Mouse (Mus musculus) stomach, postnatal 0 days (tissue): ENCODE measurements around the gene Map3k5. TPM values are rescaled to one million over a fixed set of nuclear protein-coding genes. Genes with fewer than 3 reads are reported as not detected.

Source experiments
- ATAC-seq: fragments of 200-750 bp; cut with Nextera tagmentation; 2 replicates; pipeline ENCODE4 v1.8.0; 2017; ENCODE audit not compliant: low FRiP score, low TSS enrichment
- DNase-seq: peaks from one replicate; pipeline ENCODE4 v3.0.0-alpha.2; 2016; ENCODE audit warnings: low spot score
- H3K27ac ChIP-seq: fragments of 300-500 bp; sonication (generic); replicated peaks from 2 replicates; pipeline ENCODE4 v1.5.1; 2014; ENCODE audit warnings: mild to moderate bottlenecking, control low read depth
- H3K27me3 ChIP-seq: fragments of 300-500 bp; sonication (generic); 2 replicates; pipeline ENCODE4 v1.6.1; 2014; ENCODE audit warnings: low read length; ENCODE audit not compliant: control insufficient read depth, insufficient read depth
- H3K36me3 ChIP-seq: fragments of 300-500 bp; sonication (generic); 2 replicates; pipeline ENCODE4 v1.6.1; 2014; ENCODE audit warnings: low read length, mixed read lengths; ENCODE audit not compliant: control insufficient read depth, insufficient read depth
- H3K4me1 ChIP-seq: fragments of 300-500 bp; sonication (generic); replicated peaks from 2 replicates; pipeline ENCODE4 v1.6.1; 2014; ENCODE audit warnings: antibody characterized with exemption; ENCODE audit not compliant: control insufficient read depth, insufficient read depth
- H3K4me2 ChIP-seq: fragments of 300-500 bp; sonication (generic); replicated peaks from 2 replicates; pipeline ENCODE4 v1.6.1; 2014; ENCODE audit warnings: low read depth, mild to moderate bottlenecking, control low read depth, moderate library complexity
- H3K4me3 ChIP-seq: fragments of 300-500 bp; sonication (generic); 2 replicates; pipeline ENCODE4 v1.5.1; 2014; ENCODE audit warnings: low read depth, low read length, control low read depth
- H3K9ac ChIP-seq: fragments of 300-500 bp; sonication (generic); 2 replicates; pipeline ENCODE4 v1.6.1; 2014; ENCODE audit warnings: mild to moderate bottlenecking, low read length, control low read depth, mixed read lengths
- H3K9me3 ChIP-seq: fragments of 300-500 bp; sonication (generic); 2 replicates; pipeline ENCODE4 v1.6.1; 2016; ENCODE audit warnings: low read length; ENCODE audit not compliant: control insufficient read depth
- CTCF ChIP-seq: IDR thresholded peaks from 2 replicates; pipeline ENCODE4 v1.5.1; 2016; ENCODE audit warnings: antibody characterized with exemption, low read depth, mild to moderate bottlenecking, moderate library complexity
- EP300 ChIP-seq: optimal IDR thresholded peaks from 2 replicates; pipeline ENCODE3; 2016; ENCODE audit warnings: antibody characterized with exemption
- WGBS: fragments of 180-500 bp; shearing (Covaris S2); extraction: QIAGEN DNeasy Blood & Tissue Kit; methylation state at CpG from one replicate; pipeline ENCODE4 v1.1.7; 2014; 5-methylcytosine and 5-hydroxymethylcytosine counted together
- polyA plus RNA-seq: library from polyadenylated mRNA; unstranded; fragments of >200 nt; fragmentation: Nextera tagmentation; extraction: Ambion mirVana; gene quantifications from 2 replicates; pipeline ENCODE4 v1.2.1, GENCODE M21; 2015

Gene Map3k5
- polyA plus RNA-seq, 1 experiment from 2014 or later = 2.4 TPM

- Histone ChIP-seq H3K9me3 (no peaks in the 10 kb centered on the region), H3K4me1 (no peaks in the 10 kb centered on the region), H3K36me3 (peaks cover 3% of the 10 kb centered on the region; the same call in 1 of the 2 replicates), H3K27ac (no peak overlapping the region), H3K4me2 (no peak overlapping the region), H3K9ac (no peak overlapping the region), H3K27me3 (no peaks in the 10 kb centered on the region), H3K4me3 (no peak overlapping the region)
- TF ChIP-seq CTCF (no peak), EP300 (no peak)
- no peak for DNase-seq
- ATAC-seq = no peak
- WGBS = 90% methylated on average over 14 of the region's 14 CpGs
Measured at GRCm38 (mm10) chr10:20107031-20107430, 172.8 kb downstream of the Map3k5 start.

GRCm38 (mm10) chr10:20111508-20111907, 177.2 kb downstream of the Map3k5 start:
- TF ChIP-seq CTCF (no peak), EP300 (no peak)
- H3K36me3 ChIP-seq = no peaks in the 10 kb centered on the region; the same call in 1 of the 2 replicates
- no peaks in the 10 kb centered on the region for H3K4me1 ChIP-seq
- 98% methylated on average over 5 of the region's 5 CpGs for WGBS
- no peak for ATAC-seq
- H3K4me3 ChIP-seq = no peak overlapping the region
- H3K9ac ChIP-seq = no peak overlapping the region
- H3K27me3 ChIP-seq = no peaks in the 10 kb centered on the region
- H3K4me2 ChIP-seq = no peak overlapping the region
- DNase-seq = no peak
- H3K27ac ChIP-seq = no peak overlapping the region
- no peaks in the 10 kb centered on the region for H3K9me3 ChIP-seq

GRCm38 (mm10) chr10:20112026-20112973, 178.0 kb downstream of the Map3k5 start:
- H3K9ac ChIP-seq = no peak overlapping the region
- H3K27ac ChIP-seq = no peak overlapping the region; the same call in 1 of the 2 replicates
- 77% methylated on average over 18 of the region's 18 CpGs for WGBS
- no peak for ATAC-seq
- H3K4me2 ChIP-seq = no peak overlapping the region
- no peaks in the 10 kb centered on the region for H3K27me3 ChIP-seq
- H3K4me1 ChIP-seq = no peaks in the 10 kb centered on the region
- TF ChIP-seq CTCF (no peak), EP300 (no peak)
- no peak for DNase-seq
- H3K4me3 ChIP-seq = no peak overlapping the region
- H3K36me3 ChIP-seq = no peaks in the 10 kb centered on the region; the same call in 1 of the 2 replicates
- H3K9me3 ChIP-seq = no peaks in the 10 kb centered on the region

- Histone ChIP-seq H3K27me3 (no peaks in the 10 kb centered on the region), H3K4me1 (no peaks in the 10 kb centered on the region), H3K27ac (no peak overlapping the region), H3K9ac (no peak overlapping the region), H3K4me3 (no peak overlapping the region), H3K36me3 (no peaks in the 10 kb centered on the region), H3K4me2 (no peak overlapping the region), H3K9me3 (no peaks in the 10 kb centered on the region)
- ATAC-seq = no peak
- TF ChIP-seq CTCF (no peak), EP300 (no peak)
- DNase-seq = no peak
- 89% methylated on average over 15 of the region's 15 CpGs for WGBS
Measured at GRCm38 (mm10) chr10:20119504-20120425, 185.5 kb downstream of the Map3k5 start.

- no peak for ATAC-seq
- WGBS = 84% methylated on average over 4 of the region's 4 CpGs
Measured at GRCm38 (mm10) chr10:20121981-20122380, 187.7 kb downstream of the Map3k5 start.

More at GRCm38 (mm10) chr10:20121981-20122380, 187.7 kb downstream of the Map3k5 start:
- no peak overlapping the region for H3K4me2 ChIP-seq
- H3K27me3 ChIP-seq = no peaks in the 10 kb centered on the region
- H3K4me3 ChIP-seq = no peak overlapping the region
- no peak for DNase-seq
- no peaks in the 10 kb centered on the region for H3K9me3 ChIP-seq
- no peak overlapping the region for H3K27ac ChIP-seq
- no peaks in the 10 kb centered on the region for H3K36me3 ChIP-seq
- H3K4me1 ChIP-seq = no peaks in the 10 kb centered on the region
- TF ChIP-seq EP300 (no peak), CTCF (no peak)
- no peak overlapping the region for H3K9ac ChIP-seq
